Mouse (Mus musculus): Measurements from ENCODE around the gene Skp1a. TPM values are rescaled to one million over a fixed set of nuclear protein-coding genes. Genes with fewer than 3 reads are reported as not detected.
A peak's percentile ranks its signal among the peaks of the same experiment; 100 is the strongest.

The Skp1a gene
- total RNA-seq, 2 experiments from 2014 or later = 529 to 536 TPM

GRCm38 (mm10) chr11:52277433-52278150 lies 45.8 kb downstream of the Skp1a start:
- no peak for DNase-seq

- no peak for DNase-seq
These were observed 46.4 kb downstream of the Skp1a start for GRCm38 (mm10) chr11:52278164-52278563.

GRCm38 (mm10) chr11:52278991-52279390 lies 47.2 kb downstream of the Skp1a start:
- DNase-seq = no peak

GRCm38 (mm10) chr11:52279611-52280145 lies 47.9 kb downstream of the Skp1a start:
- DNase-seq = no peak

GRCm38 (mm10) chr11:52280566-52281455 lies 49.0 kb downstream of the Skp1a start:
- no peak for DNase-seq

GRCm38 (mm10) chr11:52281568-52282328 lies 50.0 kb downstream of the Skp1a start:
- peak; percentile 34 to 43 for DNase-seq

- DNase-seq = peak; percentile 47 to 55
These were observed 50.6 kb downstream of the Skp1a start for GRCm38 (mm10) chr11:52282420-52282773.

GRCm38 (mm10) chr11:52282774-52283595 lies 51.2 kb downstream of the Skp1a start, which contains the start of gene Tcf7:
TSS of gene Tcf7 (minus strand) at chr11:52283014.
- peak; percentile 84 to 87 for DNase-seq

- peak; percentile 87 to 91 for DNase-seq
These were observed 52.1 kb downstream of the Skp1a start for GRCm38 (mm10) chr11:52283596-52284571.

GRCm38 (mm10) chr11:52286301-52286957 lies 54.6 kb downstream of the Skp1a start:
- peak; percentile 37 to 50 for DNase-seq

GRCm38 (mm10) chr11:52286958-52287305 lies 55.1 kb downstream of the Skp1a start:
- no peak for DNase-seq

- DNase-seq = no peak
These were observed 60.6 kb downstream of the Skp1a start for GRCm38 (mm10) chr11:52292346-52292745.

GRCm38 (mm10) chr11:52292894-52293293 lies 61.1 kb downstream of the Skp1a start:
- no peak for DNase-seq

- DNase-seq = no peak
These were observed 62.3 kb downstream of the Skp1a start for GRCm38 (mm10) chr11:52294103-52294502.

Other genes with a start within 250 kb of the Skp1a start
- 100 to 1,000 TPM; 145 to 160 TPM for gene Ube2b, start 231.2 kb upstream of the Skp1a start, total RNA-seq (2021)
- gene Cdkl3, start 227.8 kb upstream of the Skp1a start, total RNA-seq (2021) = 1 to 10 TPM; 3.3 to 4.8 TPM
- 10 to 100 TPM; 78.0 to 84.2 TPM for gene Ppp2ca, start 133.3 kb upstream of the Skp1a start, total RNA-seq (2021)
- not detected for gene Olfr1373, start 86.5 kb upstream of the Skp1a start, total RNA-seq (2021)
- not detected for gene Olfr1371, start 18.0 kb upstream of the Skp1a start, total RNA-seq (2021)
- gene Tcf7, start 51.0 kb downstream of the Skp1a start, total RNA-seq (2021) = 10 to 100 TPM; 36.8 to 50.1 TPM
- gene Vdac1, start 128.9 kb downstream of the Skp1a start, total RNA-seq (2021) = 100 to 1,000 TPM; 433 to 439 TPM
- 100 to 1,000 TPM; 156 to 165 TPM for gene 9530068E07Rik, start 164.4 kb downstream of the Skp1a start, total RNA-seq (2021)